Mouse (Mus musculus): ENCODE measurements around the gene Gpatch11.

The Gpatch11 gene

GRCm38 (mm10) chr17:78891020-78891419 lies 55.7 kb downstream of the Gpatch11 start:
- DNase-seq (ENCODE audit: low read depth, low spot score), result no peak

GRCm38 (mm10) chr17:78894991-78895390 lies 59.6 kb downstream of the Gpatch11 start:
- DNase-seq (ENCODE audit: low read depth, low spot score), result no peak

- no peak for DNase-seq (ENCODE audit: low read depth, low spot score)
Measured at GRCm38 (mm10) chr17:78895394-78895793, 60.0 kb downstream of the Gpatch11 start.

Data from c-Kit-negative CD71-positive TER-119-positive erythroid progenitor cells, embryonic 14.5 days (primary cell).